Mouse (Mus musculus): ENCODE results near the gene Ppil6. TPM values are rescaled to one million over a fixed set of nuclear protein-coding genes. Genes with fewer than 3 reads are reported as not detected.
"Not testable (repeated sequence)": the region's sequence is repeated elsewhere in the genome, so short reads cannot be mapped to it uniquely, and the experiment has no call there.

Ppil6 gene
- polyA plus RNA-seq, 1 experiment from 2014 or later, result 3.5 TPM

GRCm38 (mm10) chr10:41488877-41489276 is 1.4 kb upstream of the Ppil6 start:
- Histone ChIP-seq H3K4me2 (ENCODE audit: low read depth, low read length) (peak overlapping the region; percentile 89), H3K27me3 (ENCODE audit: control insufficient read depth, insufficient read depth, low read length) (no peaks in the 10 kb centered on the region), H3K4me3 (ENCODE audit: low read depth, low read length) (peak overlapping the region; percentile 65; the same call in 1 of the 2 replicates), H3K27ac (ENCODE audit: low read depth, low read length) (no peak overlapping the region), H3K9me3 (ENCODE audit: control insufficient read depth, low read length) (no peaks in the 10 kb centered on the region), H3K9ac (replicated peaks; ENCODE audit: low read depth, low read length) (peak overlapping the region; percentile 64; the same call in 1 of the 2 replicates), H3K36me3 (ENCODE audit: control insufficient read depth, insufficient read depth, low read length) (peaks cover 15% of the 10 kb centered on the region; the same call in 1 of the 2 replicates), H3K4me1 (ENCODE audit: control insufficient read depth, insufficient read depth, low read length) (peaks cover 3% of the 10 kb centered on the region; the same call in 1 of the 2 replicates)
- 45% methylated on average over 7 of the region's 7 CpGs for WGBS
- no peak for ATAC-seq (ENCODE audit: low read depth)

- peak; percentile 7; the same call in 1 of the 2 replicates for ATAC-seq (ENCODE audit: low read depth)
- Histone ChIP-seq H3K36me3 (ENCODE audit: control insufficient read depth, insufficient read depth, low read length) (peaks cover 13% of the 10 kb centered on the region; the same call in 1 of the 2 replicates), H3K9ac (replicated peaks; ENCODE audit: low read depth, low read length) (peak overlapping the region; percentile 64), H3K27ac (ENCODE audit: low read depth, low read length) (no peak overlapping the region), H3K27me3 (ENCODE audit: control insufficient read depth, insufficient read depth, low read length) (no peaks in the 10 kb centered on the region), H3K4me2 (ENCODE audit: low read depth, low read length) (peak overlapping the region; percentile 89), H3K4me3 (ENCODE audit: low read depth, low read length) (peak overlapping the region; percentile 65), H3K9me3 (ENCODE audit: control insufficient read depth, low read length) (no peaks in the 10 kb centered on the region), H3K4me1 (ENCODE audit: control insufficient read depth, insufficient read depth, low read length) (peaks cover 3% of the 10 kb centered on the region; the same call in 1 of the 2 replicates)
- WGBS, result 39% methylated on average over 8 of the region's 8 CpGs
These were observed 945 bp upstream of the Ppil6 start for GRCm38 (mm10) chr10:41489294-41489693.

- H3K9me3 ChIP-seq (ENCODE audit: control insufficient read depth, low read length), result no peaks in the 10 kb centered on the region
- ATAC-seq (ENCODE audit: low read depth), result peak; percentile 68; the same call in 1 of the 2 replicates
- H3K27ac ChIP-seq (ENCODE audit: low read depth, low read length), result no peak overlapping the region
- H3K9ac ChIP-seq (replicated peaks; ENCODE audit: low read depth, low read length), result peak overlapping the region; percentile 64
- under 1% methylated on average over 29 of the region's 29 CpGs for WGBS
- peaks cover 12% of the 10 kb centered on the region; the same call in 1 of the 2 replicates for H3K36me3 ChIP-seq (ENCODE audit: control insufficient read depth, insufficient read depth, low read length)
- H3K4me2 ChIP-seq (ENCODE audit: low read depth, low read length), result peak overlapping the region; percentile 89
- H3K4me3 ChIP-seq (ENCODE audit: low read depth, low read length), result peak overlapping the region; percentile 65
- H3K27me3 ChIP-seq (ENCODE audit: control insufficient read depth, insufficient read depth, low read length), result no peaks in the 10 kb centered on the region
- H3K4me1 ChIP-seq (ENCODE audit: control insufficient read depth, insufficient read depth, low read length), result peaks cover 3% of the 10 kb centered on the region; the same call in 1 of the 2 replicates
These were observed 257 bp downstream of the Ppil6 start for GRCm38 (mm10) chr10:41490518-41490873.

GRCm38 (mm10) chr10:41491111-41491510 is 872 bp downstream of the Ppil6 start:
- Histone ChIP-seq H3K4me2 (ENCODE audit: low read depth, low read length) (peak overlapping the region; percentile 89; the same call in 1 of the 2 replicates), H3K36me3 (ENCODE audit: control insufficient read depth, insufficient read depth, low read length) (0 out of 2 replicates have a peak, but pooled peaks cover 8% of the 10 kb centered on the region), H3K4me3 (ENCODE audit: low read depth, low read length) (peak overlapping the region; percentile 65; the same call in 1 of the 2 replicates), H3K9me3 (ENCODE audit: control insufficient read depth, low read length) (no peaks in the 10 kb centered on the region), H3K4me1 (ENCODE audit: control insufficient read depth, insufficient read depth, low read length) (peaks cover 3% of the 10 kb centered on the region; the same call in 1 of the 2 replicates), H3K27ac (ENCODE audit: low read depth, low read length) (no peak overlapping the region), H3K9ac (replicated peaks; ENCODE audit: low read depth, low read length) (no peak overlapping the region), H3K27me3 (ENCODE audit: control insufficient read depth, insufficient read depth, low read length) (no peaks in the 10 kb centered on the region)
- ATAC-seq (ENCODE audit: low read depth), result no peak
- 49% methylated on average over 4 of the region's 4 CpGs for WGBS

GRCm38 (mm10) chr10:41500941-41501340 is 10.7 kb downstream of the Ppil6 start:
- Histone ChIP-seq H3K27me3 (ENCODE audit: control insufficient read depth, insufficient read depth, low read length) (no peaks in the 10 kb centered on the region), H3K4me3 (ENCODE audit: low read depth, low read length) (no peak overlapping the region), H3K4me2 (ENCODE audit: low read depth, low read length) (no peak overlapping the region), H3K4me1 (ENCODE audit: control insufficient read depth, insufficient read depth, low read length) (no peaks in the 10 kb centered on the region), H3K9me3 (ENCODE audit: control insufficient read depth, low read length) (no peaks in the 10 kb centered on the region), H3K36me3 (ENCODE audit: control insufficient read depth, insufficient read depth, low read length) (no peaks in the 10 kb centered on the region), H3K27ac (ENCODE audit: low read depth, low read length) (no peak overlapping the region), H3K9ac (replicated peaks; ENCODE audit: low read depth, low read length) (no peak overlapping the region)
- WGBS, result 70% methylated on average over 4 of the region's 4 CpGs
- no peak for ATAC-seq (ENCODE audit: low read depth)

GRCm38 (mm10) chr10:41504996-41505395 is 14.8 kb downstream of the Ppil6 start:
- peak; percentile 39; the same call in 1 of the 2 replicates for ATAC-seq (ENCODE audit: low read depth)
- H3K27me3 ChIP-seq (ENCODE audit: control insufficient read depth, insufficient read depth, low read length), result no peaks in the 10 kb centered on the region
- H3K9ac ChIP-seq (replicated peaks; ENCODE audit: low read depth, low read length), result no peak overlapping the region
- 100% methylated on average over 1 of the region's 1 CpGs for WGBS
- H3K4me3 ChIP-seq (ENCODE audit: low read depth, low read length), result no peak overlapping the region
- no peaks in the 10 kb centered on the region for H3K9me3 ChIP-seq (ENCODE audit: control insufficient read depth, low read length)
- H3K36me3 ChIP-seq (ENCODE audit: control insufficient read depth, insufficient read depth, low read length), result no peaks in the 10 kb centered on the region
- H3K27ac ChIP-seq (ENCODE audit: low read depth, low read length), result no peak overlapping the region
- H3K4me1 ChIP-seq (ENCODE audit: control insufficient read depth, insufficient read depth, low read length), result no peaks in the 10 kb centered on the region
- H3K4me2 ChIP-seq (ENCODE audit: low read depth, low read length), result no peak overlapping the region

- not testable (repeated sequence) for H3K4me3 ChIP-seq (ENCODE audit: low read depth, low read length); H3K9ac ChIP-seq (replicated peaks; ENCODE audit: low read depth, low read length); H3K4me2 ChIP-seq (ENCODE audit: low read depth, low read length); H3K27me3 ChIP-seq (ENCODE audit: control insufficient read depth, insufficient read depth, low read length); H3K36me3 ChIP-seq (ENCODE audit: control insufficient read depth, insufficient read depth, low read length); H3K9me3 ChIP-seq (ENCODE audit: control insufficient read depth, low read length); H3K4me1 ChIP-seq (ENCODE audit: control insufficient read depth, insufficient read depth, low read length); H3K27ac ChIP-seq (ENCODE audit: low read depth, low read length)
- 3% methylated on average over 3 of the region's 3 CpGs for WGBS
- peak; percentile 80 for ATAC-seq (ENCODE audit: low read depth)
These were observed 15.2 kb downstream of the Ppil6 start for GRCm38 (mm10) chr10:41505446-41505845.

- H3K4me2 ChIP-seq (ENCODE audit: low read depth, low read length), result no peak overlapping the region
- no peaks in the 10 kb centered on the region for H3K4me1 ChIP-seq (ENCODE audit: control insufficient read depth, insufficient read depth, low read length)
- H3K27ac ChIP-seq (ENCODE audit: low read depth, low read length), result no peak overlapping the region
- H3K27me3 ChIP-seq (ENCODE audit: control insufficient read depth, insufficient read depth, low read length), result no peaks in the 10 kb centered on the region
- 47% methylated on average over 2 of the region's 2 CpGs for WGBS
- no peaks in the 10 kb centered on the region for H3K36me3 ChIP-seq (ENCODE audit: control insufficient read depth, insufficient read depth, low read length)
- ATAC-seq (ENCODE audit: low read depth), result no peak
- H3K9ac ChIP-seq (replicated peaks; ENCODE audit: low read depth, low read length), result no peak overlapping the region
- no peaks in the 10 kb centered on the region for H3K9me3 ChIP-seq (ENCODE audit: control insufficient read depth, low read length)
- no peak overlapping the region for H3K4me3 ChIP-seq (ENCODE audit: low read depth, low read length)
These were observed 18.9 kb downstream of the Ppil6 start for GRCm38 (mm10) chr10:41509160-41509559.

- no peak overlapping the region for H3K27ac ChIP-seq (ENCODE audit: low read depth, low read length)
- H3K27me3 ChIP-seq (ENCODE audit: control insufficient read depth, insufficient read depth, low read length), result no peaks in the 10 kb centered on the region
- no peaks in the 10 kb centered on the region for H3K36me3 ChIP-seq (ENCODE audit: control insufficient read depth, insufficient read depth, low read length)
- peaks cover 3% of the 10 kb centered on the region; the same call in 1 of the 2 replicates for H3K4me1 ChIP-seq (ENCODE audit: control insufficient read depth, insufficient read depth, low read length)
- 77% methylated on average over 4 of the region's 4 CpGs for WGBS
- H3K4me3 ChIP-seq (ENCODE audit: low read depth, low read length), result no peak overlapping the region
- no peak overlapping the region for H3K9ac ChIP-seq (replicated peaks; ENCODE audit: low read depth, low read length)
- no peak for ATAC-seq (ENCODE audit: low read depth)
- H3K4me2 ChIP-seq (ENCODE audit: low read depth, low read length), result no peak overlapping the region
- no peaks in the 10 kb centered on the region for H3K9me3 ChIP-seq (ENCODE audit: control insufficient read depth, low read length)
These were observed 24.1 kb downstream of the Ppil6 start for GRCm38 (mm10) chr10:41514301-41514700.
